Mouse (Mus musculus): ENCODE measurements around the gene Ecm1.

DNA sequence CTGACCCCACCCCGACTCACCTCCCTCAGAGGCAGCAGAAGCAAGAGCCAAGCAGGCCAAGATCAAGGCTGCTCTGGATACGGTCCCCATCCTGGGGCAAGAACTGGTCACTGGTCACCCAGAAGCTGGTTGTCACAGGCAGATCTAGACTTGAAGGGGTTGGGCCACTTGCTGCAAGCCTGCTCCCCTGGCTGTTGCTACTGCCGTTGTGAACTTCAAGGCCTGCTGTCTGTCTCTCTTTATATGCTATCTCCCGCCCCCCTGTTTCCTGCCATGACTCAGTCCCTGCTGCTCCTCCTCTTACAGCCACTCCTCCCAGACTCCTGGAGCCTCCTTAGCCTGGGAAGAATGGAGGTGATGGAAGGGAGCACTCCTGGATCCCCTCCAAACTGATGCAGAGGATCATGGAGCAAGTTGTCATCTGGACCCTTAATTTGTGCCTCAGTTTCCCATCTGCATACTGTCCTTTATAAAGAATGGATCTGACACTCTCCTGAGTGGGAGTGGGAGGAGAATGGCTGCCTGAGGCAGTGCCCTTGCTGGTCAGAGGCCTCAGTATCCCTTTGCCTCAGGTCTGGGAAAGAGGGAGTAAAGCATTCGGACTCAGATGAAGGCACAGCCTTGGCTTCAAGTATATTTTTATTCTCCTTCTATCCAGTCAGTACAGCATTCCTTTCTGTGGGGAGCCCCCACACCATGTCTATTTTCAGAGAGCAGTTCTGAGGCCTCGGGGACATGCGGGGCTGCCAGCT is at the start of gene Ecm1:
- TF ChIP-seq CTCF (IDR thresholded peaks at IDR 0.05; ENCODE audit: low read depth, low read length) = no peak
- peak; percentile 64 for TF ChIP-seq POLR2A (IDR thresholded peaks at IDR 0.05; ENCODE audit: extremely low read depth, insufficient read depth, low read length)

Measured in liver, adult 2 months (tissue).